Mouse (Mus musculus): ENCODE data around the gene Hnf4a.

- no peak for TF ChIP-seq CTCF (IDR thresholded peaks at IDR 0.05; ENCODE audit: low read depth)
- no peak for TF ChIP-seq EP300 (IDR thresholded peaks at IDR 0.05; ENCODE audit: low read depth)
Measured at GRCm38 (mm10) chr2:163530418-163530817, 23.8 kb downstream of the Hnf4a start.
